Mouse (Mus musculus) intestine, postnatal 0 days (tissue): Measurements from ENCODE around the gene Klk1b8. TPM values are rescaled to one million over a fixed set of nuclear protein-coding genes. Genes with fewer than 3 reads are reported as not detected.
"Not testable (repeated sequence)": the region's sequence is repeated elsewhere in the genome, so short reads cannot be mapped to it uniquely, and the experiment has no call there.

Experiments
- ATAC-seq: fragments of 200-750 bp; cut with Nextera tagmentation; 2 replicates; pipeline ENCODE4 v1.8.0; 2017; ENCODE audit warnings: mild to moderate bottlenecking, moderate TSS enrichment, moderate library complexity
- H3K27ac ChIP-seq: fragments of 300-500 bp; sonication (generic); 2 replicates; pipeline ENCODE4 v1.5.1; 2014; ENCODE audit warnings: mild to moderate bottlenecking, low read depth, low read length, moderate library complexity
- H3K27me3 ChIP-seq: fragments of 300-500 bp; sonication (generic); replicated peaks from 2 replicates; pipeline ENCODE4 v1.6.1; 2014; ENCODE audit warnings: low read length, mixed read lengths; ENCODE audit not compliant: control insufficient read depth, insufficient read depth
- H3K36me3 ChIP-seq: fragments of 300-500 bp; sonication (generic); 2 replicates; pipeline ENCODE4 v1.6.1; 2014; ENCODE audit warnings: mild to moderate bottlenecking, moderate library complexity; ENCODE audit not compliant: control insufficient read depth, insufficient read depth
- H3K4me1 ChIP-seq: fragments of 300-500 bp; sonication (generic); replicated peaks from 2 replicates; pipeline ENCODE4 v1.6.1; 2014; ENCODE audit warnings: antibody characterized with exemption, low read length, mixed read lengths; ENCODE audit not compliant: control insufficient read depth, insufficient read depth
- H3K4me2 ChIP-seq: fragments of 300-500 bp; sonication (generic); replicated peaks from 2 replicates; pipeline ENCODE4 v1.6.1; 2014; ENCODE audit warnings: low read depth, mild to moderate bottlenecking, moderate library complexity
- H3K4me3 ChIP-seq: fragments of 300-500 bp; sonication (generic); 2 replicates; pipeline ENCODE4 v1.5.1; 2014; ENCODE audit warnings: low read depth, low read length
- H3K9ac ChIP-seq: fragments of 300-500 bp; sonication (generic); 2 replicates; pipeline ENCODE4 v1.6.1; 2014; ENCODE audit warnings: mild to moderate bottlenecking, low read depth, low read length
- H3K9me3 ChIP-seq: fragments of 300-500 bp; sonication (generic); 2 replicates; pipeline ENCODE4 v1.6.1; 2016; ENCODE audit warnings: mixed run types; ENCODE audit not compliant: control insufficient read depth
- CTCF ChIP-seq: sonication (generic); IDR thresholded peaks from 2 replicates; pipeline ENCODE4 v1.5.1; 2016; ENCODE audit warnings: low read depth, mild to moderate bottlenecking, control low read depth, antibody characterized with exemption, moderate library complexity
- WGBS: fragments of 180-500 bp; shearing (Covaris S2); extraction: QIAGEN DNeasy Blood & Tissue Kit; methylation state at CpG from one replicate; pipeline ENCODE4 v1.1.7; 2014; 5-methylcytosine and 5-hydroxymethylcytosine counted together
- polyA plus RNA-seq: library from polyadenylated mRNA; unstranded; fragments of >200 nt; fragmentation: Nextera tagmentation; extraction: Ambion mirVana; gene quantifications from 2 replicates; pipeline ENCODE4 v1.2.1, GENCODE M21; 2015

The Klk1b8 gene
- polyA plus RNA-seq, 1 experiment from 2014 or later = not detected

- H3K36me3 ChIP-seq = no peaks in the 10 kb centered on the region
- H3K4me1 ChIP-seq = no peaks in the 10 kb centered on the region
- H3K4me3 ChIP-seq = no peak overlapping the region
- ATAC-seq = no peak
- H3K27me3 ChIP-seq = no peaks in the 10 kb centered on the region
- H3K9me3 ChIP-seq = no peaks in the 10 kb centered on the region
- no peak overlapping the region for H3K27ac ChIP-seq
- H3K4me2 ChIP-seq = no peak overlapping the region
- no peak for TF ChIP-seq CTCF
- no peak overlapping the region for H3K9ac ChIP-seq
Measured at GRCm38 (mm10) chr7:43985657-43986056, 35.2 kb downstream of the Klk1b8 start.

GRCm38 (mm10) chr7:43994821-43995220 is 44.4 kb downstream of the Klk1b8 start:
- not testable (repeated sequence) for H3K9ac ChIP-seq, H3K36me3 ChIP-seq
- whole genome bisulfite sequencing = 73% methylated on average over 1 of the region's 1 CpGs

GRCm38 (mm10) chr7:43995577-43995976 is 45.1 kb downstream of the Klk1b8 start, which contains the start of gene Klk1b11:
Gene Klk1b11, plus strand, starts transcription at chr7:43995877.
- not testable (repeated sequence) for H3K4me2 ChIP-seq, H3K4me1 ChIP-seq, H3K9ac ChIP-seq, H3K4me3 ChIP-seq, H3K36me3 ChIP-seq, H3K9me3 ChIP-seq, ATAC-seq, H3K27me3 ChIP-seq, H3K27ac ChIP-seq
- WGBS = 75% methylated on average over 4 of the region's 4 CpGs

More at GRCm38 (mm10) chr7:43994821-43995220, 44.4 kb downstream of the Klk1b8 start:
- not testable (repeated sequence) for H3K9me3 ChIP-seq, H3K27ac ChIP-seq, ATAC-seq, H3K4me3 ChIP-seq, H3K27me3 ChIP-seq, H3K4me1 ChIP-seq, H3K4me2 ChIP-seq

Other genes starting within 250 kb of the Klk1b8 start
- 0.12 TPM in 1 of 2 replicates, not detected in the other for gene Klk13, start 238.1 kb upstream of the Klk1b8 start, polyA plus RNA-seq
- gene Klk12, start 181.8 kb upstream of the Klk1b8 start, polyA plus RNA-seq = not detected in 2 replicates
- 0.21 TPM in 1 of 2 replicates, not detected in the other for gene Klk11, start 176.1 kb upstream of the Klk1b8 start, polyA plus RNA-seq
- 0.33 TPM in 1 of 2 replicates, not detected in the other for gene Klk10, start 169.6 kb upstream of the Klk1b8 start, polyA plus RNA-seq
- gene Klk9, start 158.8 kb upstream of the Klk1b8 start, polyA plus RNA-seq = not detected in 2 replicates
- gene Klk8, start 153.1 kb upstream of the Klk1b8 start, polyA plus RNA-seq = 3.0 and 3.5 TPM in 2 replicates
- not detected in 2 replicates for gene Klk7, start 139.4 kb upstream of the Klk1b8 start, polyA plus RNA-seq
- gene Klk6, start 126.2 kb upstream of the Klk1b8 start, polyA plus RNA-seq = not detected in 2 replicates
- gene Klk5, start 108.7 kb upstream of the Klk1b8 start, polyA plus RNA-seq = not detected in 2 replicates
- not detected in 2 replicates for gene Klk4, start 69.5 kb upstream of the Klk1b8 start, polyA plus RNA-seq
- gene Klk15, start 16.9 kb upstream of the Klk1b8 start, polyA plus RNA-seq = not detected in 2 replicates
- not detected in 2 replicates for gene Klk1b1, start 16.1 kb downstream of the Klk1b8 start, polyA plus RNA-seq
- not detected in 2 replicates for gene Klk1b9, start 25.4 kb downstream of the Klk1b8 start, polyA plus RNA-seq
- not detected in 2 replicates for gene Klk1b11, start 45.2 kb downstream of the Klk1b8 start, polyA plus RNA-seq
- gene Klk1b26, start 61.5 kb downstream of the Klk1b8 start, polyA plus RNA-seq = not detected in 2 replicates
- gene Klk1b27, start 101.6 kb downstream of the Klk1b8 start, polyA plus RNA-seq = not detected in 2 replicates
- not detected in 2 replicates for gene Klk1b21, start 151.7 kb downstream of the Klk1b8 start, polyA plus RNA-seq
- not detected in 2 replicates for gene Klk1b22, start 162.0 kb downstream of the Klk1b8 start, polyA plus RNA-seq
- gene Klk1b16, start 186.1 kb downstream of the Klk1b8 start, polyA plus RNA-seq = not detected in 2 replicates
- not detected in 2 replicates for gene Klk1b24, start 237.6 kb downstream of the Klk1b8 start, polyA plus RNA-seq
- not detected in 2 replicates for gene Klk1b3, start 247.5 kb downstream of the Klk1b8 start, polyA plus RNA-seq